Mouse (Mus musculus) kidney, adult 2 months (tissue): Measurements from ENCODE around the gene Gpr107. TPM values are rescaled to one million over a fixed set of nuclear protein-coding genes. Genes with fewer than 3 reads are reported as not detected.

Experiments
- DNase-seq: peaks from one replicate; pipeline ENCODE4 v3.0.0; 2021
- H3K27ac ChIP-seq: fragments of 200-500 bp; 2 replicates; pipeline ENCODE4 v1.5.1; 2012; ENCODE audit warnings: low read depth, low read length, control low read depth, inconsistent platforms; ENCODE audit not compliant: insufficient read depth
- H3K27me3 ChIP-seq: fragments of 200-500 bp; replicated peaks from 2 replicates; pipeline ENCODE4 v1.6.1; 2012; ENCODE audit warnings: mild to moderate bottlenecking, moderate library complexity, low read length, inconsistent platforms; ENCODE audit not compliant: control insufficient read depth, insufficient read depth
- H3K36me3 ChIP-seq: fragments of 200-500 bp; 2 replicates; pipeline ENCODE4 v1.6.1; 2012; ENCODE audit warnings: mild to moderate bottlenecking, moderate library complexity, low read length, inconsistent platforms; ENCODE audit not compliant: control insufficient read depth, insufficient read depth
- H3K4me1 ChIP-seq: fragments of 200-500 bp; 2 replicates; pipeline ENCODE4 v1.6.1; 2011; ENCODE audit warnings: low read length; ENCODE audit not compliant: control insufficient read depth, insufficient read depth
- H3K4me3 ChIP-seq: fragments of 200-500 bp; 2 replicates; pipeline ENCODE4 v1.5.1; 2011; ENCODE audit warnings: mild to moderate bottlenecking, low read depth, low read length, control low read depth; ENCODE audit not compliant: insufficient read depth
- CTCF ChIP-seq: fragments of 200-500 bp; conservative IDR thresholded peaks from 2 replicates; pipeline ENCODE4 v1.5.1; 2011; ENCODE audit warnings: low read depth, mild to moderate bottlenecking, control low read depth, low read length, moderate library complexity, mixed read lengths; ENCODE audit not compliant: insufficient read depth, insufficient read length
- POLR2A ChIP-seq: fragments of 200-500 bp; IDR thresholded peaks from one replicate; pipeline ENCODE4 v1.6.1; 2011; ENCODE audit warnings: low read depth, low read length, control low read depth
- WGBS: fragments of 180-500 bp; shearing (Covaris S2); methylation state at CpG from one replicate; pipeline ENCODE4 v1.1.7; 2018; 5-methylcytosine and 5-hydroxymethylcytosine counted together
- polyA plus RNA-seq: library from polyadenylated mRNA; depleted of rRNA; stranded (reverse); fragments of >200 nt; gene quantifications from 2 replicates; pipeline ENCODE4 v1.2.3, GENCODE M21; 2012

Gene Gpr107
- polyA plus RNA-seq, 1 experiment: 22.2 TPM

DNA sequence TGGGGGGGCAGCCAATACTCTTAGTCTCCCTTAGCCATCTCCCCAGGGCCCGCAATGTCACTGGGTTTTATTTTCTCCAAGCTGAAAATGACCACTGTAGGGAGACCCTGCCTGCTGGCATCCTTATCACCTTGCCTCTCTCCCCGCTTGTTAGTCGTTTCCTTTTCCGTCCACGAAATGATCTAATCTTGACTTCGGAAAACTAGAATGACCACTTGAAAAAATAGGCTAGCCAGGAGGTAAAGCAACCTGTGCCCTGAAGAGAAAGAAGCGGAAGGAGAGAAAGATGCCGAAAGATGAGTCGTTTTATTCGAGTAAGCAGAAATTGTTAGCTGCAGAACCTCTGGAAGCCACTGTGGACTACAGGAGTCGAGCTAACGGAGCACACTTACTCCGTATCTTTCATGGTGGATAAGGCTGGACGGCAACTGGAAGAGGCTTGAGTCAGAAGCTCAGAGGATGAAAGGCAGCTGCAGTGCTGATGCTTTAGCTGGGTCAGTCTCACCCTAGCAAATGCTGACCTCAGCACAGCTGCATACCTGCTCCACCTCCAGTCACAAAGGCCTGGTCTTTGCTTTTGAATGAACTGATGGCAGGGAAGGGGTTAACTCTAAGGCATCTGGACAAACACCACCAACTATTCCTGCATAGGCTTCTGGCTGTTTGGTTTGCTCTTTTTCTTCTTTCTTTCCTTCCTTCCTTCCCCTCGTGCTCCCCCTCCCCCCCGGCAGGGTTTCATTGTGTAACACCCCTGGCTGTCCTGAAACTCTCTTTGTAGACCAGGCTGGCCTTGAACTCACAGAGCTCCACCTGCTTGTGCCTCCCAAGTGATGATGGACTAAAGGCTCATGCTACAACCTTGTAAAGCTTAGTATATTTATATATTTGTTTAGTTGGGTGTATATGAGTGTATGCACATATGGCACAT, 8.1 kb upstream of the Gpr107 start:
- no peak for TF ChIP-seq CTCF
- no peak for TF ChIP-seq POLR2A
- Histone ChIP-seq H3K4me1 (no peaks in the 10 kb centered on the region; the same call in 1 of the 2 replicates), H3K27ac (no peak overlapping the region; the same call in 1 of the 2 replicates), H3K27me3 (no peaks in the 10 kb centered on the region), H3K4me3 (peak overlapping the region; percentile 7; the same call in 1 of the 2 replicates), H3K36me3 (no peaks in the 10 kb centered on the region)
- 80% methylated on average over 16 of the region's 16 CpGs for WGBS
- no peak for DNase-seq

DNA sequence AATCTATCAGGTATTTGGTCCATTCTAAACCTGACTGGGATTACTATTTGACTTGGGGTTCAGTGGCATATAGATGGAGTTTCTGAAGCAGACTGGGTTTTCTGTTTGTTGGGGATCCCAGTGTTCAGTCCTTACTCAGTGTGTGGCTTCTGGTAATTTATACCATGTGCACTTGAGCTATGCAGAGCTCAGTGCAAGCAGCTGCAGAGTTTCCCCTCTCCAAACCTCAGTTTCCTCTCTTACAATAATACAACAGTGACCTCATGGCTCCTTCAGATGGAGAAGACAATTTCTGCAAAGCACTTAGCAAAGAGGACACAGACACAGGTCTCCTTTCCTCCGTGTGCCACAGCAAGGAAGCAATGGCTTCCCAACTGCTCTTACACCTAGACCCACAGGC, 7.2 kb upstream of the Gpr107 start:
- no peak overlapping the region for H3K27ac ChIP-seq
- DNase-seq: no peak
- no peak for TF ChIP-seq POLR2A
- TF ChIP-seq CTCF: no peak
- 85% methylated on average over 1 of the region's 1 CpGs for WGBS
- no peak overlapping the region for H3K4me3 ChIP-seq
- H3K4me1 ChIP-seq: no peaks in the 10 kb centered on the region; the same call in 1 of the 2 replicates
- H3K27me3 ChIP-seq: no peaks in the 10 kb centered on the region
- H3K36me3 ChIP-seq: no peaks in the 10 kb centered on the region

DNA sequence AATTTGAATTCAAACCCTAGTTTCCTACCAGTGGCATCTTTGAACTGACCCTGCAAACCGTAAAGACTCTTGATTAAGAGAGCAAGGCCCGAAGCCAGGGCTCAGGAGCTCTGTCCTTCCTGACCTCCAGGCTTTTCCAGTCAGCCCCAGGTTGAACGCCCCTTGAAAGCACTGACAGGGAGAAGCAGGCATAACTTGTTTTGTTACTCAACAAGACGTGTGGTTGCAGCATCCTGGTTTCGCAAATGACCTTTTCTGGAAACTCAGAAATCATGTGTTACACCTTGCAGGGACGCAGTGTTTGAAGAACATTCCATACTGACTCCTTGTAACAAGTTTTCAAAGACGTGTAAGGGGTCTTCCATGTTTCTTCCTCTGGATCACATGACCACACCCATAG, 5.1 kb upstream of the Gpr107 start:
- WGBS: 80% methylated on average over 7 of the region's 7 CpGs
- Histone ChIP-seq H3K27ac (no peak overlapping the region), H3K4me3 (no peak overlapping the region), H3K4me1 (no peaks in the 10 kb centered on the region; the same call in 1 of the 2 replicates), H3K36me3 (no peaks in the 10 kb centered on the region), H3K27me3 (no peaks in the 10 kb centered on the region)
- TF ChIP-seq CTCF (no peak), POLR2A (no peak)
- DNase-seq: no peak

DNA sequence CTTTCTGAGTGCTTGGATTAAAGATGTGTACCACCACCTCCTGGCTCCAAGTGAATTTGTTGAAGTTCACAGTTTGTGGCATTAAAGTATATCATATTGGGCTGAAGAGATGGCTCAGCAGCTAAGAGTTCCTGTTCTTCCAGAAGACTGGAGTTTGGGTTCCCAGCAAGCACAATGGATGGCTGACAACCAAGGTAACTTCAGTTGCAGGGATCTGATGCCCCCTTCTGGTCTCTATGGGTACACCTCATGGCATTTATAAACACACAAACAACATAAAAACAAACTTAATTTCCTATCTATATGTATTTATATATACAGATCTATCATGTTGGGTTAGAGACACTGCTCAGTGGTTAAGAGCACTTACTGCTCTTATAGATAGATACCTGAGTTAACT, 1.4 kb upstream of the Gpr107 start:
- DNase-seq: peak; percentile 46
- Histone ChIP-seq H3K27me3 (no peaks in the 10 kb centered on the region), H3K27ac (no peak overlapping the region), H3K4me3 (no peak overlapping the region), H3K36me3 (no peaks in the 10 kb centered on the region), H3K4me1 (peaks cover 4% of the 10 kb centered on the region)
- TF ChIP-seq CTCF: peak; percentile 39
- no peak for TF ChIP-seq POLR2A

DNA sequence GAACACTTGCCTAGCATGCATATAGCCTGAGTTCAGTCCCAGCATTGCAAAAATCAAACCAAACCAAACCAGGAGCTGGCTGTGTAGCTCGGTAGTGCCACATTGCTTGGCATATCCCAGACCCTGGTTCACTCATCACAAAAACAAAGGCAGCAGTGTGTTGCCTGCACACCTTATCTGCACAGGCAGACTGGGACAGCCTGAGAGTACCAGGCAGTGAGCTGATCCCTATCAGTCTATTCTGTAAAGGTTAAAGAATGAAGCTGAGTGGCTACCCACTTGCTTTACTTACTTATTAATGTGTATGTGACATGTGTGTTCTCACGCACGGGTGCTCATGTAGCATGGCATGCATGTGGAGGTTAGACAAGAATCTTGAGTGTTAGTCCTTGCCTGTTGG, 4.7 kb downstream of the Gpr107 start:
- no peak for DNase-seq
- peaks cover 15% of the 10 kb centered on the region for H3K4me1 ChIP-seq
- no peak for TF ChIP-seq CTCF
- no peak for TF ChIP-seq POLR2A
- no peaks in the 10 kb centered on the region for H3K27me3 ChIP-seq
- H3K36me3 ChIP-seq: no peaks in the 10 kb centered on the region
- no peak overlapping the region for H3K4me3 ChIP-seq
- H3K27ac ChIP-seq: no peak overlapping the region
- WGBS: 83% methylated on average over 3 of the region's 3 CpGs

DNA sequence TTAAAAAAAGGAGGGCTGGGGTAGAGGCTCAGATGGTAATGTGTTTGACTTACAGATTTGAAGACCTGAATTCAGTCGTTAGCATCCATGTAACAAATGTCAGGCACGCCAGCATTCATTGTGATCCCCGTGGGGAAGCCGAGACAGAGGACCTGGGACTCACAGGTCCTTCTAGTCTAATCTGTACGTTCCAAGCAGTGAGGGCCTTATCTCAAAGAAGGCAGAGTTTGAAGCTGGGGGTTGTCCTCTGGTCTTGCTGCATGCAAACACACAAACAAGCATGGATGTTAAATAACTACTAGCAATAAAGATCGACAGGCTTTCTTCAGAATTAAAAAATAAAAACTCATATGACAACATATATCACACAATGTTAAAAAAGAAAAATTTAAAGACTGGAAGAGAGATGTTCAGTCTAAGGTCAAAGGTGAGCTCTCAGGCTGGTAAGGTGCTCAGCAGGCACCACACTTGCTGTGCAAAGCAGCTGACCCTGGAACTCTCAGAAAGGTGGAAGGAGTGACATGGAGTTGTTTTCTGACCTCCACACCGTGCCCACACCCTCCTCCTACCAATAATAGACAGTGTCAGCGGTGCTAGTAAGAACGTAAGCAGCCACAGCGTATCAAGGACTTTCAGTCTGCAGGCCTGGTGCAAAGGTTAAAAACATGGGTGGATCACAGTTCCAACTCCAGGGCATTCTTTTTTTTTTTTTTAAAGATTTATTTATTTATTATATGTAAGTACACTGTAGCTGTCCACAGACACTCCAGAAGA, 8.2 kb downstream of the Gpr107 start:
- no peak overlapping the region for H3K4me3 ChIP-seq
- 70% methylated on average over 10 of the region's 10 CpGs for WGBS
- peak overlapping the region; percentile 6; the same call in 1 of the 2 replicates for H3K27ac ChIP-seq

DNA sequence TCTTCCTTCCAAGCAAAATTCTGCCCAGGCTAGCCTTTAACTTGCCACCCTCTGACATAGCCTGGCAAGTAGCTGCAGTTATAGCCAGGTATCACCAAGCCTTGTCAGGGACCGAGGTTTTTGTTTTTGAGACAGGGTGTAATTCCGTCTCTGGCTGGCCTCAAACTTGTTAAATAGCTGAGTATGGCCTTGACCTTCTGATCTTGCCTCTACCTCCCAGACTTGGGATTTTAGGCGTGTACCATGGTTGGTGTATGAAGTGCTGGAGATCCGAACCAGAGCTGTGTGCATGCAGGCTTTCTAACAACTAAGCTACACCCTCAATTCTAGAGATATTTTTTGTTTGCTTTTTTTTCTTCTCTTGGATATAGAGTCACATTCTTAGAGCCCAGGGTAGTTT, 9.5 kb downstream of the Gpr107 start:
- Histone ChIP-seq H3K27ac (no peak overlapping the region), H3K4me3 (no peak overlapping the region)
- 82% methylated on average over 4 of the region's 4 CpGs for WGBS

More for the DNA sequence above, 8.2 kb downstream of the Gpr107 start:
- no peak for TF ChIP-seq POLR2A
- TF ChIP-seq CTCF: no peak
- DNase-seq: peak; percentile 88
- Histone ChIP-seq H3K27me3 (no peaks in the 10 kb centered on the region), H3K4me1 (peaks cover 35% of the 10 kb centered on the region), H3K36me3 (no peaks in the 10 kb centered on the region)

More for the DNA sequence above, 9.5 kb downstream of the Gpr107 start:
- TF ChIP-seq POLR2A (no peak), CTCF (no peak)
- no peak for DNase-seq
- Histone ChIP-seq H3K36me3 (no peaks in the 10 kb centered on the region), H3K4me1 (peaks cover 38% of the 10 kb centered on the region), H3K27me3 (no peaks in the 10 kb centered on the region)
